Mouse (Mus musculus) kidney, embryonic 16.5 days (tissue): ENCODE data around the gene Ehhadh. TPM values are rescaled to one million over a fixed set of nuclear protein-coding genes. Genes with fewer than 3 reads are reported as not detected.

Experiments
- ATAC-seq: fragments of 200-750 bp; cut with Nextera tagmentation; 2 replicates; pipeline ENCODE4 v1.8.0; 2017; ENCODE audit warnings: moderate TSS enrichment; ENCODE audit not compliant: low FRiP score, low TSS enrichment
- H3K27ac ChIP-seq: fragments of 300-500 bp; sonication (generic); 2 replicates; pipeline ENCODE4 v1.5.1; 2014; ENCODE audit warnings: low read length
- H3K27me3 ChIP-seq: fragments of 300-500 bp; sonication (generic); 2 replicates; pipeline ENCODE4 v1.6.1; 2014; ENCODE audit warnings: low read length, control low read depth, mixed read lengths; ENCODE audit not compliant: insufficient read depth
- H3K36me3 ChIP-seq: fragments of 300-500 bp; sonication (generic); 2 replicates; pipeline ENCODE4 v1.6.1; 2014; ENCODE audit warnings: low read length, control low read depth, mixed read lengths; ENCODE audit not compliant: insufficient read depth
- H3K4me1 ChIP-seq: fragments of 300-500 bp; sonication (generic); 2 replicates; pipeline ENCODE4 v1.6.1; 2014; ENCODE audit warnings: low read length, control low read depth, mixed read lengths; ENCODE audit not compliant: insufficient read depth
- H3K4me2 ChIP-seq: fragments of 300-500 bp; sonication (generic); replicated peaks from 2 replicates; pipeline ENCODE4 v1.6.1; 2014; ENCODE audit warnings: low read depth, low read length
- H3K4me3 ChIP-seq: fragments of 300-500 bp; sonication (generic); 2 replicates; pipeline ENCODE4 v1.5.1; 2014; ENCODE audit warnings: mild to moderate bottlenecking, low read length
- H3K9ac ChIP-seq: fragments of 300-500 bp; sonication (generic); replicated peaks from 2 replicates; pipeline ENCODE4 v1.6.1; 2014; ENCODE audit warnings: low read length
- H3K9me3 ChIP-seq: fragments of 300-500 bp; sonication (generic); 2 replicates; pipeline ENCODE4 v1.6.1; 2016; ENCODE audit warnings: low read length, control low read depth
- WGBS: fragments of 180-500 bp; shearing (Covaris S2); extraction: QIAGEN DNeasy Blood & Tissue Kit; methylation state at CpG from one replicate; pipeline ENCODE4 v1.1.7; 2014; 5-methylcytosine and 5-hydroxymethylcytosine counted together
- polyA plus RNA-seq: library from polyadenylated mRNA; unstranded; fragments of >200 nt; fragmentation: Nextera tagmentation; extraction: Ambion mirVana; gene quantifications from 2 replicates; pipeline ENCODE4 v1.2.1, GENCODE M21; 2015

Ehhadh gene
- polyA plus RNA-seq, 1 experiment from 2014 or later: 6.7 TPM

GRCm38 (mm10) chr16:21758447-21758846 is 29.2 kb downstream of the Ehhadh start:
- H3K36me3 ChIP-seq: no peaks in the 10 kb centered on the region
- no peaks in the 10 kb centered on the region for H3K27me3 ChIP-seq
- no peak overlapping the region for H3K9ac ChIP-seq
- H3K4me3 ChIP-seq: no peak overlapping the region
- no peaks in the 10 kb centered on the region for H3K9me3 ChIP-seq
- no peaks in the 10 kb centered on the region for H3K4me1 ChIP-seq
- H3K27ac ChIP-seq: no peak overlapping the region
- no peak overlapping the region for H3K4me2 ChIP-seq
- WGBS: 89% methylated on average over 1 of the region's 1 CpGs
- ATAC-seq: no peak

- Histone ChIP-seq H3K9me3 (no peaks in the 10 kb centered on the region), H3K27ac (no peak overlapping the region), H3K36me3 (no peaks in the 10 kb centered on the region), H3K4me3 (no peak overlapping the region), H3K4me2 (no peak overlapping the region), H3K4me1 (no peaks in the 10 kb centered on the region), H3K9ac (no peak overlapping the region), H3K27me3 (no peaks in the 10 kb centered on the region)
- 89% methylated on average over 6 of the region's 6 CpGs for WGBS
- ATAC-seq: no peak
Measured at GRCm38 (mm10) chr16:21743401-21743800, 44.2 kb downstream of the Ehhadh start.

GRCm38 (mm10) chr16:21742898-21743297 is 44.7 kb downstream of the Ehhadh start:
- ATAC-seq: no peak
- H3K9ac ChIP-seq: no peak overlapping the region
- 86% methylated on average over 5 of the region's 5 CpGs for WGBS

DNA sequence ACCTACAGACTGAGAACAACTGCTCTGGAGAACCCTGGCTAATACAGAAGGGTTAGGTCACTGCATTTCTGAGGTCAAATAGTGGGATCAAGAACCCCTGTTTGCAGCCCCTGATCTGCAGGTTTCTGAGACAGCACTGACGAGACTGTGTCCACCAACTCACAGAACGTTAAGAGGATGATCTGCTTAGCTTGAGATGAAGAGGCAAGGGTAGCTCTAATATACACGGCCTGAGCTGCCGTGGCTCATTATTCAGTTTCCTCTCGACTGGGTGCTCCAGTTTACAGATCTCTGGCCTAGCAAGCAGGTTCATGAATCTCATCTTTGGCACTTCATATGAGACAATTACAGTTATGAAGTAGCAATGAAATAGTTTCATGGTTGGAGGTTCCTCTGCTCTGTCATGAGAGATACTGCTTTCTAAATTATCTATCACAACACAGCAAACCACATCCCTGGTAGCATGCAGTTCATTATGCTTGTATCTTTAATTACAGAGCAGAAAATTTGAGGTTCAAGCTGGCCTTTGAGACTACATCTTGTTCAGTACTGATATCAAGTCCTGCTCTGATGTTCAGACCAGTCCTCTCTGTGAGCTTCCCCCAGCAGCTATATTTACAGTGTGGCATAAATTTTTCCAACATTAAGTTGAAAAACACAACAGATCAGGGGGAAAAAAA is 45.3 kb downstream of the Ehhadh start:
- no peak overlapping the region for H3K4me2 ChIP-seq
- 84% methylated on average over 5 of the region's 5 CpGs for WGBS
- ATAC-seq: no peak
- no peaks in the 10 kb centered on the region for H3K27me3 ChIP-seq
- H3K27ac ChIP-seq: no peak overlapping the region
- no peak overlapping the region for H3K4me3 ChIP-seq
- no peaks in the 10 kb centered on the region for H3K4me1 ChIP-seq
- H3K36me3 ChIP-seq: no peaks in the 10 kb centered on the region
- H3K9me3 ChIP-seq: no peaks in the 10 kb centered on the region
- H3K9ac ChIP-seq: no peak overlapping the region

More at GRCm38 (mm10) chr16:21742898-21743297, 44.7 kb downstream of the Ehhadh start:
- Histone ChIP-seq H3K4me1 (no peaks in the 10 kb centered on the region), H3K9me3 (no peaks in the 10 kb centered on the region), H3K4me2 (no peak overlapping the region), H3K27ac (no peak overlapping the region), H3K27me3 (no peaks in the 10 kb centered on the region), H3K36me3 (no peaks in the 10 kb centered on the region), H3K4me3 (no peak overlapping the region)

GRCm38 (mm10) chr16:21741542-21741941 is 46.1 kb downstream of the Ehhadh start:
- 76% methylated on average over 3 of the region's 3 CpGs for WGBS
- Histone ChIP-seq H3K4me2 (no peak overlapping the region), H3K4me1 (no peaks in the 10 kb centered on the region), H3K9me3 (no peaks in the 10 kb centered on the region), H3K4me3 (no peak overlapping the region), H3K27ac (no peak overlapping the region), H3K27me3 (no peaks in the 10 kb centered on the region), H3K36me3 (no peaks in the 10 kb centered on the region), H3K9ac (no peak overlapping the region)
- no peak for ATAC-seq

DNA sequence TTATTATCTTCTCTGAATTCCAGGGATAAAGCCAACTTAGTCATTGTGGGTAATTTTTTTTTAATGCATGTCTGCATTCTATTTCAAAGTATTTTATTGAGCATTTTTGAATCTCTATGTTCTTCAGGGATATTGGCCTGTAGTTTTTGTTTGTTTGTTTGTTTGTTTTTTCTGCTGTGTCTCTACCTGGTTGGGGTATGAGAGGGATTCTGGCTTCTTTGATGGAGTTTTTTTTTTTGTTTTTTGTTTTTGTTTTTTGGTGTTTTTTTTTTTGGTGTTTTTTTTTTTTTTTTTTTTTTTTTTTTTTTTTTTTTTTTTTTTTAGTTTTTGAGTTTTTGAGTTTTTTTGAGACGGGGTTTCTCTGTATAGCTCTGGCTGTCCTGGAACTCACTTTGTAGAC is 52.0 kb downstream of the Ehhadh start:
- Histone ChIP-seq H3K27ac (no peak overlapping the region), H3K9me3 (no peaks in the 10 kb centered on the region), H3K4me2 (no peak overlapping the region), H3K9ac (no peak overlapping the region), H3K4me1 (no peaks in the 10 kb centered on the region), H3K36me3 (no peaks in the 10 kb centered on the region), H3K27me3 (no peaks in the 10 kb centered on the region), H3K4me3 (no peak overlapping the region)
- WGBS: 93% methylated on average over 1 of the region's 1 CpGs
- ATAC-seq: no peak

- Histone ChIP-seq H3K4me1 (no peaks in the 10 kb centered on the region), H3K9me3 (no peaks in the 10 kb centered on the region), H3K27ac (no peak overlapping the region), H3K4me2 (peak overlapping the region; percentile 45), H3K36me3 (no peaks in the 10 kb centered on the region), H3K27me3 (no peaks in the 10 kb centered on the region), H3K4me3 (peak overlapping the region; percentile 34), H3K9ac (no peak overlapping the region; the same call in 1 of the 2 replicates)
- WGBS: 42% methylated on average over 10 of the region's 10 CpGs
- ATAC-seq: no peak
Measured at GRCm38 (mm10) chr16:21727897-21728364, 59.7 kb downstream of the Ehhadh start.

- no peak overlapping the region for H3K27ac ChIP-seq
- no peaks in the 10 kb centered on the region for H3K27me3 ChIP-seq
- no peak overlapping the region for H3K4me2 ChIP-seq
- no peak overlapping the region for H3K9ac ChIP-seq
- H3K9me3 ChIP-seq: no peaks in the 10 kb centered on the region
- H3K4me1 ChIP-seq: no peaks in the 10 kb centered on the region
- H3K4me3 ChIP-seq: no peak overlapping the region
- H3K36me3 ChIP-seq: no peaks in the 10 kb centered on the region
- WGBS: 97% methylated on average over 3 of the region's 3 CpGs
- ATAC-seq: no peak
Measured at GRCm38 (mm10) chr16:21727421-21727820, 60.2 kb downstream of the Ehhadh start.

GRCm38 (mm10) chr16:21724261-21724660 is 63.3 kb downstream of the Ehhadh start:
- Histone ChIP-seq H3K4me3 (no peak overlapping the region), H3K9me3 (no peaks in the 10 kb centered on the region), H3K36me3 (no peaks in the 10 kb centered on the region), H3K27me3 (no peaks in the 10 kb centered on the region), H3K27ac (no peak overlapping the region), H3K4me2 (no peak overlapping the region), H3K4me1 (no peaks in the 10 kb centered on the region), H3K9ac (no peak overlapping the region)
- 90% methylated on average over 1 of the region's 1 CpGs for WGBS
- ATAC-seq: no peak

DNA sequence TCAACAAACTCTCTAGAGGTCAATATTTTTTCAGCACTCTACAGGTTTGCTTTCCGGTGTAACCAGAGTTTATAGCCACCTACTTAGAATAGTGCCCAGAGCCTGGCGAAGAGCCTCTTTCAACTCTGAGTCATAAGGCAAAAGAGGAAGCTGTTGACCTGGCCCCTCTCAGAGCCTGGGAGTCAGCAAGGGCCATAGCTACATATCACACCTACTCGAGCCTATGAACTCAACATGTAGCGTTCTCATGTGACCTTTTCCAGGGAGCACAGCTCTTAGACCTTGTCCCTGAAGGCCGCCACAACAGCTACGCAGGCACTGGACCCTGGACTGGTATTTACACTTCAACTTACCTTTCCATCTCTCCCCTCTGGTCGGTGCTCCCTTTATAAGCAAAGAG is 67.8 kb downstream of the Ehhadh start:
- 79% methylated on average over 7 of the region's 7 CpGs for WGBS
- no peaks in the 10 kb centered on the region for H3K36me3 ChIP-seq
- no peaks in the 10 kb centered on the region for H3K4me1 ChIP-seq
- no peak for ATAC-seq
- H3K4me2 ChIP-seq: no peak overlapping the region
- H3K4me3 ChIP-seq: no peak overlapping the region
- H3K9ac ChIP-seq: no peak overlapping the region
- no peak overlapping the region for H3K27ac ChIP-seq
- H3K9me3 ChIP-seq: no peaks in the 10 kb centered on the region
- H3K27me3 ChIP-seq: no peaks in the 10 kb centered on the region
